Mouse (Mus musculus) stomach, embryonic 15.5 days (tissue): ENCODE results near the gene Serpinb2. TPM values are rescaled to one million over a fixed set of nuclear protein-coding genes. Genes with fewer than 3 reads are reported as not detected.

ENCODE experiments used
- ATAC-seq: fragments of 200-750 bp; cut with Nextera tagmentation; 2 replicates; pipeline ENCODE4 v1.8.0; 2017; ENCODE audit warnings: low read depth, moderate number of reproducible peaks, moderate TSS enrichment; ENCODE audit not compliant: insufficient read depth, low FRiP score
- H3K27ac ChIP-seq: fragments of 300-500 bp; sonication (generic); 2 replicates; pipeline ENCODE4 v1.5.1; 2015; ENCODE audit warnings: mild to moderate bottlenecking, inconsistent platforms
- H3K27me3 ChIP-seq: fragments of 300-500 bp; sonication (generic); replicated peaks from 2 replicates; pipeline ENCODE4 v1.6.1; 2015; ENCODE audit warnings: inconsistent platforms
- H3K36me3 ChIP-seq: fragments of 300-500 bp; sonication (generic); 2 replicates; pipeline ENCODE4 v1.6.1; 2015; ENCODE audit warnings: inconsistent platforms
- H3K4me1 ChIP-seq: fragments of 300-500 bp; sonication (generic); 2 replicates; pipeline ENCODE4 v1.6.1; 2015; ENCODE audit warnings: inconsistent platforms
- H3K4me2 ChIP-seq: fragments of 300-500 bp; sonication (generic); 2 replicates; pipeline ENCODE4 v1.6.1; 2015; ENCODE audit warnings: mild to moderate bottlenecking, inconsistent platforms
- H3K4me3 ChIP-seq: fragments of 300-500 bp; sonication (generic); replicated peaks from 2 replicates; pipeline ENCODE4 v1.5.1; 2015; ENCODE audit warnings: inconsistent platforms
- H3K9ac ChIP-seq: fragments of 300-500 bp; sonication (generic); 2 replicates; pipeline ENCODE4 v1.6.1; 2015; ENCODE audit warnings: inconsistent platforms
- H3K9me3 ChIP-seq: fragments of 300-500 bp; sonication (generic); 2 replicates; pipeline ENCODE4 v1.6.1; 2016; ENCODE audit warnings: inconsistent platforms
- WGBS: fragments of 180-500 bp; shearing (Covaris S2); methylation state at CpG from one replicate; pipeline ENCODE4 v1.1.7; 2015; 5-methylcytosine and 5-hydroxymethylcytosine counted together
- polyA plus RNA-seq: library from polyadenylated mRNA; unstranded; fragments of >200 nt; fragmentation: Nextera tagmentation; extraction: Ambion mirVana; gene quantifications from 2 replicates; pipeline ENCODE4 v1.2.1, GENCODE M21; 2015

Gene Serpinb2
- 0.41 and 0.89 TPM in 2 replicates for polyA plus RNA-seq

GRCm38 (mm10) chr1:107511252-107511651 is at the start of gene Serpinb2:
Gene Serpinb2, plus strand, starts transcription at chr1:107511423.
- Histone ChIP-seq H3K4me3 (no peak within 1 kb of the TSS), H3K9ac (no peak within 1 kb of the TSS), H3K4me1 (no peaks in the 10 kb centered on the region), H3K36me3 (no peaks in the 10 kb centered on the region), H3K4me2 (no peak within 1 kb of the TSS), H3K9me3 (no peaks in the 10 kb centered on the region), H3K27ac (no peak within 1 kb of the TSS), H3K27me3 (no peaks in the 10 kb centered on the region)
- ATAC-seq = no peak
- WGBS = 72% methylated on average over 5 of the region's 5 CpGs

DNA sequence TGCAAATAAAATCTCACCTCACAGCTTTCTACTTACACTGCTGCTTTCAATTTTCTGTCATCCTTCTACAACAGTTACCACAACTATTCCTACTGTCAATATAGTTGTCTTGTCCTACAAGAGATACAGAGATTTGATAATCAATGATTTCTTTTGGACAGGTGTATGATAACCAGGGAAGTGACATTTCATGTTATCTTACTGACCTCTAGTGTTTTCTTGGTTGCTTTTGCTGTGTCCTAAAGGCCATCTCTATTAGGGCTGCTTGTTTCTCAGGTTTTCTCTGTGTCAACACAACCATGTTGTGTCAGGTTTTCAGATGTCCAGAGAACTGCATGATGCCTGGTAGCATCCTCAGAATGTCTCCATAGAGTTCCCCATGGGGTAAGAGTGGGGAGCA is 31.3 kb upstream of the Serpinb2 start:
- no peaks in the 10 kb centered on the region for H3K36me3 ChIP-seq
- H3K4me3 ChIP-seq = no peak overlapping the region
- H3K4me1 ChIP-seq = no peaks in the 10 kb centered on the region
- H3K27me3 ChIP-seq = no peaks in the 10 kb centered on the region
- H3K4me2 ChIP-seq = no peak overlapping the region
- no peaks in the 10 kb centered on the region for H3K9me3 ChIP-seq
- no peak overlapping the region for H3K27ac ChIP-seq
- no peak overlapping the region for H3K9ac ChIP-seq
- ATAC-seq = no peak

DNA sequence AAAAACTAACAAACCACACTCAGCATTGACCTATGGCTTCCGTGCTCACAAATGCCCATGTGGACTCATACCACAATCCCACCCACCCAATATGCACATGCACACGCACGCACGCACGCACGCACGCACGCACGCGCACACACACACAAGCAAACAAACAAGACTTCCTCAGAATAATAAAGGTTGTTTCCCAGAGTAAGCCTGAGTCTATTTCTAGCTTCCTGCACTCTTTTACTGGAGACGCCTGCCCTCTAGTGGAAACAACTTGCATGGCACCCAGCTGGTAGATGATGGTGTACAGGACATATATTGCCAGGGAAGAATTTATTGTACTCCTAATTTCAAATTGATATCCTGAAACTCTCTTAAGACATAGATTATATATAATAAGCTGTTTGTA is 29.8 kb upstream of the Serpinb2 start:
- Histone ChIP-seq H3K36me3 (no peaks in the 10 kb centered on the region), H3K27me3 (no peaks in the 10 kb centered on the region), H3K9me3 (no peaks in the 10 kb centered on the region), H3K4me3 (no peak overlapping the region), H3K9ac (no peak overlapping the region), H3K4me1 (no peaks in the 10 kb centered on the region), H3K4me2 (peak overlapping the region; percentile 10; the same call in 1 of the 2 replicates), H3K27ac (no peak overlapping the region)
- 20% methylated on average over 11 of the region's 11 CpGs for WGBS
- ATAC-seq = peak; percentile 35; the same call in 1 of the 2 replicates

DNA sequence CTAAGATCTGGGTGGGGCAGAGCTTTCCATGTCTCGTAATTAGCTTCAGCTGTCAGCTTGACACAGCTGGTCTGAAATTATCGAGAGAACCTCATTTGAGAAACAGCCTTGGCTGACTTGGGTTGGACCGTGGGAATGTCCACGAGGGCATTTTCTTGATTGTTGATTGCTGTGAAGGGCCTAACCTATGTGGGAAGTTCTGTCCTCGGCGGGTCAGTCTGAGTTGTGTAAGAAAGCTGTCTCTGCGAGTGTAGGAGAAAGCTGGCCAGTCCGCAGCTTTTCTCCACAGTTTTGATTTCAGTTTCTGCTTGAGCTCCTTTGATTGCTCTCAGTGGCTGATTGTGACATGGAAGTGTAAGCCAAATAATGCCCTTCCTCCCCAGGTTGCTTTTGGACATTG is 21.6 kb upstream of the Serpinb2 start:
- Histone ChIP-seq H3K4me3 (no peak overlapping the region), H3K9me3 (no peaks in the 10 kb centered on the region), H3K9ac (no peak overlapping the region), H3K27ac (no peak overlapping the region), H3K36me3 (no peaks in the 10 kb centered on the region), H3K4me2 (no peak overlapping the region), H3K27me3 (no peaks in the 10 kb centered on the region), H3K4me1 (no peaks in the 10 kb centered on the region)
- WGBS = 67% methylated on average over 8 of the region's 8 CpGs
- no peak for ATAC-seq

GRCm38 (mm10) chr1:107496789-107497188 is 14.4 kb upstream of the Serpinb2 start:
- Histone ChIP-seq H3K9me3 (no peaks in the 10 kb centered on the region), H3K27ac (no peak overlapping the region), H3K36me3 (no peaks in the 10 kb centered on the region), H3K4me2 (no peak overlapping the region), H3K9ac (no peak overlapping the region), H3K27me3 (no peaks in the 10 kb centered on the region), H3K4me1 (no peaks in the 10 kb centered on the region), H3K4me3 (no peak overlapping the region)
- no peak for ATAC-seq
- 74% methylated on average over 2 of the region's 2 CpGs for WGBS

DNA sequence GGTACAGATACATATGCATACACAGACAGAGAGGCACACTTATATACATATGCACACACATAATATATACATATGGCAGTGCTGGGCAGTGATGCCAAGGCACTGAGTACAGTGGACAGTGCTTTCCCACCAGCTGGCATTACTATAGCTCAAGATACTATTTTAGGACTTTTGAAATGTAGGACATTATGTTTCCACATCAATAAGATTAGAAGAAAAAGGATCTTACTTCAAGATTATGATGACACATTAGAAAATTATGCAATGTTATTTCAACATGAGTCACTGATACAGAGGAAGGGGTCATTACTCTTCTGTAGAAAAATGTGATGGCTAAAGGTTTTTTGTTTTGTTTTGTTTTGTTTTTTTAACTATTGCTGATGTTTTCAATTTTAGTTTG is 9.2 kb upstream of the Serpinb2 start:
- H3K4me3 ChIP-seq = no peak overlapping the region
- H3K4me2 ChIP-seq = no peak overlapping the region
- H3K9ac ChIP-seq = no peak overlapping the region
- no peaks in the 10 kb centered on the region for H3K4me1 ChIP-seq
- H3K9me3 ChIP-seq = no peaks in the 10 kb centered on the region
- H3K36me3 ChIP-seq = no peaks in the 10 kb centered on the region
- no peaks in the 10 kb centered on the region for H3K27me3 ChIP-seq
- H3K27ac ChIP-seq = no peak overlapping the region
- no peak for ATAC-seq

GRCm38 (mm10) chr1:107503294-107503693 is 7.9 kb upstream of the Serpinb2 start:
- Histone ChIP-seq H3K27ac (no peak overlapping the region), H3K4me3 (no peak overlapping the region), H3K4me1 (no peaks in the 10 kb centered on the region), H3K4me2 (no peak overlapping the region), H3K9me3 (no peaks in the 10 kb centered on the region), H3K9ac (no peak overlapping the region), H3K36me3 (no peaks in the 10 kb centered on the region), H3K27me3 (no peaks in the 10 kb centered on the region)
- 66% methylated on average over 3 of the region's 3 CpGs for WGBS
- ATAC-seq = no peak

- 63% methylated on average over 8 of the region's 8 CpGs for WGBS
- Histone ChIP-seq H3K27ac (no peak overlapping the region), H3K9me3 (no peaks in the 10 kb centered on the region), H3K27me3 (no peaks in the 10 kb centered on the region), H3K9ac (no peak overlapping the region), H3K4me3 (no peak overlapping the region), H3K4me1 (no peaks in the 10 kb centered on the region), H3K4me2 (no peak overlapping the region), H3K36me3 (no peaks in the 10 kb centered on the region)
- no peak for ATAC-seq
These were observed 5.2 kb upstream of the Serpinb2 start for GRCm38 (mm10) chr1:107505898-107506562.

- no peaks in the 10 kb centered on the region for H3K4me1 ChIP-seq
- no peaks in the 10 kb centered on the region for H3K27me3 ChIP-seq
- no peak overlapping the region for H3K27ac ChIP-seq
- H3K4me3 ChIP-seq = no peak overlapping the region
- no peak overlapping the region for H3K9ac ChIP-seq
- ATAC-seq = no peak
- no peak overlapping the region for H3K4me2 ChIP-seq
- no peaks in the 10 kb centered on the region for H3K9me3 ChIP-seq
- no peaks in the 10 kb centered on the region for H3K36me3 ChIP-seq
- WGBS = 67% methylated on average over 2 of the region's 2 CpGs
These were observed 1.2 kb downstream of the Serpinb2 start for GRCm38 (mm10) chr1:107512194-107513138.

- 87% methylated on average over 1 of the region's 1 CpGs for WGBS
- no peak overlapping the region for H3K27ac ChIP-seq
These were observed 2.3 kb downstream of the Serpinb2 start for GRCm38 (mm10) chr1:107513530-107513929.

DNA sequence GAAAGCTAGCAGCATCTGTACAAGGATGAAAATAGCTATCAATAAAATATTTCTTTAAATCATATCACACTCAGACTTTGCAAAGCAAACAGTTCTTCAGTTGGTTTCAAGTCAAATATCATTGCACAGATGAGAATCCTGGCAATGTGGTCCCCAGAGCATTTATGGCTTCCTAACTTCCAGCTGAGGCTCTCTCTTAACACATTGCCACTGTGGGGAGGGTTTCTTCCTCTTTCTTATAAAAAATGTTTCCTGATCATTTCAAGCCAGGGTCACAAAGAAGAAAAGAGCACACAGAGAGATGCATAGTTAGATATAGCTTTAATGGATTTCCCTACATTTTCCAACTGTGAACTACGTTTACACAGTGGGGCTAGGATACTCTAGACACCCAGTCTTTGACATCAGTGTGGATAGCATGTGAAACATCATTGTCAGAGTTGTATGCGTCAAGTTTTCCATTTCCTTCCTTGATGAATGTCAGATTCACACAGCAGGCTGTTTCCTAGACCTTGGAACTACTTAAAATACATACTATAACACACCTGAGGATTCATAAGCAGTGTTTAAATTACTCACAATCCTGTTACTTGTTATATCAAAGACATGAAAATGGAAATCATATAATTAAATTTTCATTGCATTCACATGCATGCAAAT is 4.7 kb downstream of the Serpinb2 start:
- Histone ChIP-seq H3K36me3 (no peaks in the 10 kb centered on the region), H3K4me3 (no peak overlapping the region), H3K9me3 (no peaks in the 10 kb centered on the region), H3K27ac (no peak overlapping the region), H3K27me3 (no peaks in the 10 kb centered on the region), H3K4me1 (no peaks in the 10 kb centered on the region), H3K4me2 (no peak overlapping the region), H3K9ac (no peak overlapping the region)
- no peak for ATAC-seq
- 63% methylated on average over 2 of the region's 2 CpGs for WGBS

More at GRCm38 (mm10) chr1:107513530-107513929, 2.3 kb downstream of the Serpinb2 start:
- Histone ChIP-seq H3K9ac (no peak overlapping the region), H3K4me1 (no peaks in the 10 kb centered on the region), H3K4me3 (no peak overlapping the region), H3K4me2 (no peak overlapping the region), H3K9me3 (no peaks in the 10 kb centered on the region), H3K27me3 (no peaks in the 10 kb centered on the region), H3K36me3 (no peaks in the 10 kb centered on the region)
- ATAC-seq = no peak

GRCm38 (mm10) chr1:107525592-107525991 is 14.4 kb downstream of the Serpinb2 start:
- Histone ChIP-seq H3K9ac (no peak overlapping the region), H3K27me3 (no peaks in the 10 kb centered on the region), H3K4me1 (no peaks in the 10 kb centered on the region), H3K9me3 (no peaks in the 10 kb centered on the region), H3K27ac (no peak overlapping the region), H3K4me3 (no peak overlapping the region), H3K36me3 (no peaks in the 10 kb centered on the region), H3K4me2 (no peak overlapping the region)
- ATAC-seq = no peak
- WGBS = 61% methylated on average over 4 of the region's 4 CpGs
